Mouse (Mus musculus): ENCODE data around the gene Cyb561a3.

The Cyb561a3 gene

DNA sequence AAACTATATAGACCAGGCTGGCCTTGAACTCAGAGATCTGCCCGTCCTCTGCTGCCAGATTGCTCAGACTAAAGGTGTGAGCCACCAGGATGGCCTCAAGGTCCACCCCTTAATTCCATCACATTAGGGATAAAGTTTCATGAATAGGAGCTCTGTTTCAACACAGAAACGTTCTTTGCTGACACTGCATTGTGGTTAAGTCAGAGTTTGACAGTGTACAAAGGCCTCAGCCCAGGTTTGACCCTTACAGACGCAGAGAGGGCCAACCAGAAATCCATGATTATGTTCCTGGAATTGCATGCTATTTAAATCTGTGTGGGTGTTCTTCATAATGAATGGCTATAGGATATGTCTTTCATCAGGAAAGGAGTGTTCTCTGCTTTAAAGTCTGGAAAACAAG lies 13.3 kb downstream of the Cyb561a3 start:
- DNase-seq (ENCODE audit: low read depth, low spot score) = no peak

DNA sequence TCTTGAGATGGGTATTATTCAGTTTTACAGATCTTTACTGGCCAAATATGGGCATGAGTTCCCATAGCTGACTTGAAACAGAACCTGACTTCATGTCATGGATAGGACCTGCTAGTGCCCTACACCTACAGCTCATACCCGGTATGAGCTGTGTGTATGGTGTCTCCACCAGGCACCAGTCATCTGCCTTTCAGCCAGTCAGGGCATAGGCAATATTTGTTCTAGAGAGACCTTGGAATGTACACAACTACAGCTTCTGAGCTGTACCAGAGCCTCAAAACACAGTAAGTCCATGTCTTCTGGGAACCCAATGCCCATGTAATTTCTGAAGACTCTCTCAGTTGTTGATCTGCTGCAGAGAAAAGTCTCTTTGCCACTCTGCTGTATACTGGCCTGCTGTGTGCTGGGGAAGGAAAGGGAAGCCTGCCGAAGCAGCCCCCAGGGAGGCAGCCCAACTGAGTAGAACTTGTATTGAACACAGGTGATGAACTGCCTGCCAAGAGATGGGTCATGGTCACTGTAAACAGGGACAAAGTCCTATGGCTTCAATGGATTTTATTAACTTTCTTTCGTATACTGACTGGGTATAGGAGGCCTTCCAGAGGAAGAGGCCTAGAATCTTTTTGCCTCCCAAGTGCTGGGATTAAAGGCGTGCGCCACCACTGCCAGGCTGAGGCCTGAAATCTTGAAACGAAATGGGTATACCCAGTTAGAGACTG lies 14.8 kb downstream of the Cyb561a3 start:
- DNase-seq (ENCODE audit: low read depth, low spot score) = no peak

DNA sequence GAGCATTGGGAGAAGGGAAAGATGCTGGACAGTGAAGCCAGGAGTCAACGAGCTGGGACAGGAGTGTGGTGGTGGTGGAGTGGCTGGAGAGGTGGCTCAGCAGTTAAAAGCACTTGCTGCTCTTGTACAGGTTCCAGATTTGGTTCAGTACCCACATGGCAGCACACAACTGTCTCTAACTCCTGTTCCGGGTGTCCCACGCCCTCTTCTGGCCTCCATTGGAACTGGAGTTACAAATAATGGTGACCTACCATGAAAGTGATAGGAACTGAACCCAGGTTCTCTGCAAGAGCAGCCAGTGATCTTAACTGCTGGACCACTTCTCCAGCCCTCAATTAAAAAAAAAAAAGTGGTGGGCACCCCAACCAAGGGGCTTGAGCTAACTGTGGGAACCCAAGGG lies 21.2 kb downstream of the Cyb561a3 start:
- no peak for DNase-seq (ENCODE audit: low read depth, low spot score)

DNA sequence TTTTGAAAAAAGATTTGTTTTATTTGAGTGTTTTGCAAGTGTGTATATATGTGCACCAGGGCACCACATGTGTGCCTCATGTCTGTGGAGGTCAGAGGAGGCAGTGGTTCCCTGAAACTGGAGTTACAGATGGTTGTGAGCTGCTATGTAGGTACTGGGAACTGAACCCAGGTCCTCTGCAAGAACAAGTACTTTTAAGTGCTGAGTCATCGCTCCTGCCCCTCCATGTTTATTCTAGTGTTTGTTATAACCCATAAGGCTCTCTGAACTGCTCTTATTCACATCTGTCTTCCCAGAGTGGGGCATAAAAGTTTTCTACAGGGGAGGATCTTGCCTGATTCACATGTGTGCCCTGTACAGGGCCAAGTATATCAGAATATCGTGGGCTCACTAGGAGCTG lies 22.7 kb downstream of the Cyb561a3 start:
- no peak for DNase-seq (ENCODE audit: low read depth, low spot score)

DNA sequence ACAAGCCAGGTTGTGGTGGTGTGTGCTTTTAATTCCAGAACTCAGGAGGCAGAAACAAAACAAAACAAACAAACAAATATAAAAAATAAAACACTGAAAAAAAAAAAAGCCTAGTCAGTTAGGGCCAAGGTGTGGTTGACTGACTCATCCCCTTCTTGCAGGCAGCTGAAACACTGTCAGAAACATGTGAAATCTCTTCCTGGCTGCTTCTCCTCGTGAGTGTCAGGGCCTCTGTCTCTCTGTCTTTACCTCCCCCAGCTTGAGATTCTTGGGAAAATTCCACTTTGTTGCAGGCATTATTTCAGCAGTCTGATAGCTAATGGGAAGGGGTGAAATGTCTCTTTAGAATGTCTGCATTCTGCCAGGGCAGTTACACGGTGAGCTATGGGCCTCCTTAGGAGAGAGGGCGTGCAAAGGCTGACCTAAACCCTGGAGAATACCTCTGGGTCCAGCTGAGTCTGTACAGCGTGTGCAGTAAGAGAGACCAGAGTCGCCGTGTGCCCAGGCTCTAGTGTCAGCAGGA lies 25.3 kb downstream of the Cyb561a3 start:
- no peak for DNase-seq (ENCODE audit: low read depth, low spot score)

DNA sequence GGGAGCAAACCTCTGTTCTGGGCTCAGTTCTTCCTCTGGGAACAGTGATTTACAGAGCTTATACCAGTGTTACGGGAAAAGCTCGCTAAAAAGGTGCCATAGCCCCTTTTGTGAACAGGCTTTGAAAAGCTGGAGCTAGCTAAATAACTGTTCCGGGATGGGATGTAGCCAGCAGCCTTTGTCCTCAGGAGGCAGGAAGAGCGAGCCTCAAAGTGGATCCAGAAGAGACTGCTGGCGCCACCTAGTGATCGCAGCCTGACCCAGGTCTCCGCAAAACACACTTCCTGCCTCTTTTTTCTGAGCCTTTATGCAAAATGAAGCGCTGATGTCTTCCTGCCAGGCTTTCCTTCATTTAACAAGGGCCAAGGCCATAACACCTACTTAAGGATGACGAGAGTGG lies 25.8 kb downstream of the Cyb561a3 start:
- peak; percentile 82 for DNase-seq (ENCODE audit: low read depth, low spot score)

DNA sequence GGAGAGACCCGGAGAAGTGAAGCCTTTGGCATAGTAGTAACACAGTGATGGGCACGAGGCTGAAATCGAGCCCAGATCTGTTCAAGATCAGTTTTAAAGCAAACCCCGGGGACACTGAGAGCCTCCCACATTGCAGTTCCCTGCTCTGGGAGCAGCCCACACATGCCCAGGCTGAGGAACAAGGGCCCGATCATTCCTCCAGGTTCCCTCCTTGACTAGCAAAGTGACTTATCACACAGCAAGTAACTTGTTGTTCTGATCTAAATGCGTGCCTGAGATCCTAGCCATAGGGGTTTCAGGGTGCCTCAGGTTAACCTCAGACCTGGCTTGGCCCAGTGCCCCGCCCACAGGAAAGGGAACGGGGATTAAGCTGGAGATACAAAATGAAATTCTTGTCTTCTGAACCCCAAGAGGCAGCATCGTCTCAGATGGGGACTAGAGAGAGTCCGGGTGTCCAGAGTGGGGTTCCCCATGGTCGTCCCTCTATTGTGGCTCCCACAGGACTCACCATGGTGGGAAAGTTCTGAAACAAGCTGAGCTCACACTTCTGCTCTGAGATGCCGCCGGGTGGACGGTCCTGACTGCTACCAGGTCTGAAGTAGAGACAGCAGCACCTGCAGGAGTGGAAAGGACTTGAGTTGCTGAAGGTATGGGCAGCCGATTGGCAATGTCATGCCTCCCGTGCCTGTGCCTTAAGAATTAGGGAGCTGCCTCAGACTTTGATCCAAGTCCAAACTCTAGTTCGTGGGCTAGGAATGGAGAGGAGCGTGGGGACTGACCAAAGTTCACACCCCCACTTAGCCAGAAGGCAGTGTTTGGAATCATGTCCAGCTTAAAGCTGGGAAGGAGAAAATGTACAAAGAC lies 26.9 kb downstream of the Cyb561a3 start:
- DNase-seq (ENCODE audit: low read depth, low spot score) = no peak

DNA sequence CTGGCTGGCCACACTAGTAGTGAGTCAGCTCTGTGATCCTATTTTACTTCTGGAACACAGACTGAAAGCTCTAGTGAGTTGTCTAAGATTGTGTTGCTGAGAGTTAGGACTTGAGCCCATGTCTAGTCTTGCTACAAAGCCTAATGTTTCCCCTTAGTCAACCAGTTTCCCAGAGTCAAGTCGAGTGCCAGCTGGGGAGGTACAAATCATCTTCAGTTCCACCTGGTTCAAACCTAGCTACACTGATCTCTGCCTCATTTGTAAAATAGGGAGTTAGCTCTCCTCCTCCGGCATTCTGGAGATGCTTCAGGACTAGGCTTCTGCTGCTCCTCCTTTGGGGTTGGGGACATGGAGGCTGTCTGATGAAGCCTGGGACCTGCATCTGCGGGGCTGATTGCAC lies 27.6 kb downstream of the Cyb561a3 start:
- no peak for DNase-seq (ENCODE audit: low read depth, low spot score)

DNA sequence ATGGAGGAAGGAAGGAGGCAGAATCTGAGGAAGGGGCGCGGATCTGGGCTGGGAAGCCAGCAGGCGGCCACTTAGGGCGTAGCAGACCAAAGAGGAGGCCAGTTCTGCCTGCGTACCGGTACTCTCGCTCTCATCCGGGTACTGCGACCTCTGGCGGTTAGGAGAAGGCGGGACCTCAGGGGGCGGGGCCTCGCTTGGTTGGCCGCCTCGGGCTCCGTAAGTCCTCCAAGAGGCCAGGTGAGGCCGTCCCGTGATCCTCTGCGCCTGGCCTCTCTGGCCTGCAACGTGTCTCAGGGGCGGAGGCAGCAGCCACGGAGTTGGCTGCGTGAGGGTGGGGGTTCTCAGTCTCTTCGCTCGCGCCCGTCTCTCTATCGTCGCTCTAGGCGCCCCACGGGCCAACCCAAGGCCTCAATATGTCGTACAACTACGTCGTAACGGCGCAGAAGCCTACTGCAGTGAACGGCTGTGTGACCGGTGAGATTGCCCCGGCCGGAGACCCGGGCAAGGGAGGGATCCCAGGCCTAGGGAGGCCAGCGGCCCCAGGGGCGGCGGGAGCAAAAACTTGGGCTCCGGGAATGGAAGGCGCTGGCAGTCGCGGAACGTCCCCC lies 28.4 kb downstream of the Cyb561a3 start, which contains the start of the genes Ddb1 and Tkfc:
Ddb1 (plus strand) TSS at position 35 of the 608 bp plus-strand sequence.
Tkfc (minus strand) TSS at position 362 of the 608 bp plus-strand sequence.
- DNase-seq (ENCODE audit: low read depth, low spot score) = peak; percentile 97

DNA sequence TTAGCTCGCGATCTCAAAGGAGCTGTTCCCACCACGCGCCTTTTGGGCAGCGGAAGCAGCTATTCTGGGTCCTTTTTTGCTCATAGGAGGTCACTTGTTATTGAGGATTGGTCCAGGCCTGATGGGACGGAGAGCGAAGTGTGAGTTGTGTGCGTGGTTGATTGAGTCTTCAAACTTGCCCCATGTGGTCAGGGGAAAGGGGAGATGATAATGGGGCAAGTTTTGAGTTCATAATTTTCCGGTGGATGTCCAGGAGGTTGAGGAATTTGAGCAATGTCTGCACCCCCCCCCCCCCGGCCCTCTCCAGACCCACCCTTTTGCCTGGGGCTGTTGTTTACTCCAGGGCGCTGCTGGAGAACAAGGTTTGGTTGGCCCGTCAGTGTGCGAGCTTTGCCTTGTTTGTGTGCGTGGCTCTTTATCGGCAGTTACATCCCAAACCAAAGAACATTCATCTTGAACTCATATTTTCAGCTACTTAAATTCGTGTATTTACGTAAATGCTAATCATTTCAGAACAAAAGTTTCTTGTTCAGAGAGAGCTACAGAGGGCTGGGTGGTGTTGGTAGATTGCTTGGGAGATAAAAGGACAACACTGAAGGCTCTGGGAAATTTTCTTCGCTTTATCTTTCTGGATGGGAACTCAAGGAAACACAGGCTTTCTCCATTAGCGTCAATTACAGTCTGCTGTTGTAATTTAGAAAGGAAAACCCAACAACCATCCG lies 29.1 kb downstream of the Cyb561a3 start:
- peak; percentile 4 for DNase-seq (ENCODE audit: low read depth, low spot score)

DNA sequence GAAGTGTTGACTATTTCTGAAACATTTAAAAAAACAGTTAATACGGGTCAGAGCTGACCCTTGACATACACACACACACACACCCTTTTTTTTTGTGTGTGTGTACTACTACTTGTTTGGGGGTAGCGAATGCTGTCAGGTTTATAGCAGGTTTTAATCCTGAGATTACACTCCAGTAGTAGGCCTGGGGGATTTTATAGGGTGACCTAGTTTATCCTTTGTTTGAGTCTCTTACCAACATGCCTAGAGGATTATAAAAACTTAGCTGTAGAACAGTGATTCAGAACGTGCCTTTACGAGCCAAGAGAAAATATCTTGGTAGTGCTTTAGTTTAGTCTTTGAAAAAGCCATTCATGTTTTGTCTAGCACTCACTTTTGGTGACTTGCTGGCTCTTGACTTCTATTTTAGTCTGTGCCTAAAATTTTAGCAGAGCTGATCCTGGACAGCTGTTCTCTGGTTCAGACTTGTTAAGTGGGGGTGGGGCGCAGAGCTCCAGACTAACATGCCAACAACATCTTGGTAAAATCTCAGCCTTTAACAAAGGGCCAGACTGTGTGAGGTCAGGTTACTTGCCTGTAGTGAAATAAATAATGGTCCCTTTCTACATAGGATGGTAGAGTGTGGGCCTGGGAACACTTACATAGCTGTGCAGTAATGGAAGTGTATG lies 31.7 kb downstream of the Cyb561a3 start:
- DNase-seq (ENCODE audit: low read depth, low spot score) = no peak

DNA sequence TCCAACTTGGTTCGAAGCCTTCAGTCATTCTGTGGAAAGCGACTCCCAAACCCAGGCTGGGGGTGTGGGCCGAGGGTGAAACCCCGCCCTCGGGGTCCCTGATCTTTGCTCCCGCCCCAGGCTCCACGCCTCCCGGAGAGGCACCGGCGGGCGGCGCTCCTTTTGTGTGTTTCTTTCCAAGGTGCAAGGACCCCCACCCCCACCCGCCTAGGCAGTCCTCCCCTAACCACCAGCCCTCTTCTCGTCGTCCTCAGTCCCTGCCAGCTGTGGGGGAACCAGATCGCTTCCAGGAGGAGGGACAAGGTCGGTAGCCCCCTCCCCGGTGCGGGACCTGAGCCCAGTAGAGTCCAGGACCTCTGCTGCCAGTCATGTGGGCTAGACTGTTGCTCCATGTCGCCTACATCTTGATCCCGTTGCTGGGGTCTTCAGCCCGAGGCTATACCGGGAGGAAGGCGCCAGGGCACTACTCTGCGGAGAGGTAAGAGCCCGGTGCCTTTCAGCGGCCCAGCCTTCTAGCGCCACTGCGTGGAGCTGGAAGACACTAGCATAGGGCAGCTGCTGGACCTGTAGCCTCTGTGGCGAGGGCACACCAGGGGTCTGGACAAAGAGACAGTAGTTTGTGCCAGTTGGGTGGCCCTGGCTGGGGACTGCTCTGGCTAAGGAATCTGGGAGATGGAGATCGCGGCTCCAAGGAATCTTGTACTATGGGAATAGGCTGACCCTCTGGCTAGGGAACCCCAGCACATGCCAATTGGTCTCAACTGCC lies 57.3 kb downstream of the Cyb561a3 start, which contains the start of gene Vwce:
Vwce (plus strand) TSS at position 108 of the 766 bp plus-strand sequence.
- DNase-seq (ENCODE audit: low read depth, low spot score) = peak; percentile 39

DNA sequence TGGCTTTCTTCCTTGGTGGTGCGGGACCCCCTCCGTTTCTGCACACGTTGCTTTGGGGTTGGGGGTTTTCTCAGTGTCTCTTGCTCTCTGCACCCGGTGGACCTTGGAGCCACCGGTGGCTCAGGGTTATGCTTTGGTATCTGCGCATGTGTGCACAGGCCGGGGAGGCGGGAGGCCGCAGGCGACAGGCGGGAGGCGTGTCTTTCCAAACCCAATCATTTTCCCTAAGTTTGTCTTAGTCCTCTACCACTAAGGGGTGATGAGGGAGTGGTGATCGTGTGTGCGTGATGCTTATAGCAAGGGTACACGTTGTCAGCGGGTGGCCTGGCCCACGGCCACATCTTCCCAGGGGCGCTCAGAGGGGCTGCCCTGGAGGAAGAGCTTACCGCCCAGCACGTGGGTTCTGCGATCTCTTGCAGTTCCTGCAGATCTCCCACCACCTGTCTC lies 57.9 kb downstream of the Cyb561a3 start:
- peak; percentile 35 for DNase-seq (ENCODE audit: low read depth, low spot score)

DNA sequence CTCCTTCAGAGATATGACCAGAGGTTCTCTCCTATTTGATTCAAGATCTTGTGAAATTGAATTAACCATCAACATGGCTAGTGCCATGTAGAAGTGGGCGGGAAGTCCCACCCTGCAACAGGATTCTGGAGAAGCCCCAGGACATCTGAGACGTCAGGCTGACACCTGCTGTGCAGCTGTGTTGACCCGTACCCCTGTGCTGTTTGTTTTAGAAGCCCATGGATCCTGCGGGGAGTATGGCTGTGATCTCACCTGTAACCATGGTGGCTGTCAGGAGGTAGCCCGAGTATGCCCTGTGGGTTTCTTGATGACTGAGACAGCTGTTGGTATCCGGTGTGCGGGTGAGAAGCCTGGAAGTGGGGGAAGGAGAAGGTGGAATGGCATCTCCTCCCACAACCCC lies 60.9 kb downstream of the Cyb561a3 start:
- DNase-seq (ENCODE audit: low read depth, low spot score) = no peak

DNA sequence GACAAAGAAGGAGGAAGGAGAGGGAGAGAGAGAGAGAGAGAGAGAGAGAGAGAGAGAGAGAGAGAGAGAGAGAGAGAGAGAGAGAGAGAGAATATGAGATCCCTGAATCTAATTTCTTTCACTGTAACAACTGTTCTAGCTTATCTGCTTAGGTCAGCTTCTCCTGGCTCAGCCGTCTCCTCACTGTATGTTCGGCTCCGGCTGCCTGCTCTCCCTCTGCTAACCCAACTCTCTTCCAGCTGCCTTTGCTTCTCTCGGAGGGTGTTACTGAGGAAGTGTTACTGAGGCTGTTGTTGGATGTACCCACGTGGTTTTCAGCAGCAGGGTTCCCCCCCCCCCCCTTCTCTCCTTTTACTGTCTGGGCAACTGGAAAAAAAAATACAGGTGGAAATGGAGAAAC lies 63.1 kb downstream of the Cyb561a3 start:
- DNase-seq (ENCODE audit: low read depth, low spot score) = no peak

DNA sequence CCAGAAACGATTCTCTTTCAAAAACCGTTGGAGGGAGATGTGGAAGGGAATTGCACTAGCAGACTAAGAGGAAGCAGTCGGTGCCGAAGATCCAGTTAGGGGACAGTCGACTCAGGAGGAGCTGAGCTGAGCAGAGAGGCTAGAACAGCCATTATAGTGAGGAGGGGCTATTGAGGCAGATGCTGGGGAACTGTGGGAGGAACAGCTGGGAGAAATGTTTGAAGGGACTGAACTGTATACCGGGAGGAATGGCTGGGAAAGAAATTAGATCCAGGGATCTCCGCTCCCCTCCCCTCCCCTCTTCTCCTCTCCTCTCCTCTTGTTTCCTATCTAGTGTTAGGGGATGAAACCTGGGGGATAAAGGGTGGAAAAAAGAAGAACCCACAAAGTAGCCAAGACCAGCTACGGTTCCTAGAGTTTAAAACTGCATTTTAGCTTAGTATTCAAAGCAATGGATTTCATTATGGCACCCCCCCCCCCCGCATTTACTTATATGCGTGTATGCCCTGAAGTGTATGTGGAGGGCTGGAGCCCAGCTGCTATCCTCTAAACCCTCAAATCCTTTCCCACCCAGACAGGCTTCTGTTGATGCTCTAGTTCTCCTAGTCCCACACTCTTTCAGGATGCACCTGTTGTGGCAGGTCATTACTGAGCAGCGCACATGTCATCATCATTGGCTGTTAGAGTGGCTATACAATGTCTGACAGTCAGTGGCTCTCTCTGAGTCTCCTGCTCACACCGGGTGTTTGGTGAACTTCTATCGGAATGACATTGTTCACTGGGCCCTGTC lies 63.8 kb downstream of the Cyb561a3 start:
- no peak for DNase-seq (ENCODE audit: low read depth, low spot score)
